Mouse (Mus musculus) olfactory bulb, adult 2 months (tissue): ENCODE measurements around the gene Olfr1450. TPM values are rescaled to one million over a fixed set of nuclear protein-coding genes. Genes with fewer than 3 reads are reported as not detected.
"Not testable (repeated sequence)": the region's sequence is repeated elsewhere in the genome, so short reads cannot be mapped to it uniquely, and the experiment has no call there.

Experiments used
- H3K27ac ChIP-seq: fragments of 200-500 bp; 2 replicates; pipeline ENCODE4 v1.5.1; 2012; ENCODE audit warnings: low read depth, low read length; ENCODE audit not compliant: insufficient read depth
- H3K4me1 ChIP-seq: fragments of 200-500 bp; 2 replicates; pipeline ENCODE4 v1.6.1; 2012; ENCODE audit warnings: low read length; ENCODE audit not compliant: control insufficient read depth, insufficient read depth
- H3K4me3 ChIP-seq: fragments of 200-500 bp; 2 replicates; pipeline ENCODE4 v1.5.1; 2012; ENCODE audit warnings: mild to moderate bottlenecking, low read depth, low read length, moderate library complexity; ENCODE audit not compliant: insufficient read depth
- CTCF ChIP-seq: fragments of 200-500 bp; IDR thresholded peaks from 2 replicates; pipeline ENCODE4 v1.5.1; 2012; ENCODE audit warnings: low read depth, mild to moderate bottlenecking, low read length, moderate library complexity; ENCODE audit not compliant: insufficient read depth
- POLR2A ChIP-seq: fragments of 200-500 bp; IDR thresholded peaks from 2 replicates; pipeline ENCODE4 v1.6.1; 2012; ENCODE audit warnings: mild to moderate bottlenecking, low read depth, low read length, moderate library complexity; ENCODE audit not compliant: insufficient read depth
- WGBS: fragments of 180-500 bp; shearing (Covaris S2); methylation state at CpG from one replicate; pipeline ENCODE4 v1.1.7; 2018; 5-methylcytosine and 5-hydroxymethylcytosine counted together
- polyA plus RNA-seq: library from polyadenylated mRNA; stranded (reverse); fragments of >200 nt; gene quantifications from 2 replicates; pipeline ENCODE4 v1.2.4, GENCODE M21; 2012; ENCODE audit warnings: low replicate concordance; ENCODE audit not compliant: missing spikeins, insufficient read depth, insufficient read length

The Olfr1450 gene
- not detected in 2 replicates for polyA plus RNA-seq

DNA sequence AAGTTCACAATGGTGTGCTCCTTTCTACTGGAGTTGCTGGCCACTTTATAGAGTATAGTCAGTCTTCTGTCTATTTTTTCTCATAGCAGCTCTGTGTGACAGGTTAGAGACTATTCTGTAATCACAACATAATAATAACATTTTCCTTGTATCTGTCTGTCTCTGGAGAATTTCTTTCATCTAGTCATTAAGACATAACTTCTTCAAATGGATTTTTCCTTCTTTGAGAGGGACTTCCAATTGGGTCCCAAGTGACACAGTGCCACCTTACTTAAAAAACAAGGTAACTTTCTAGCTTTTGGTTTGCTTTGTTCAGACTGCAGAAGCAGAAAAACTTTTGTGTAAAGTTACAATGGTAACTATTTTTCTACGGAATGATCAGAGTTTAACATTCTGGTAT lies at the start of gene Olfr1450:
Olfr1450 (plus strand) TSS at position 301 of the 400 bp plus-strand sequence.
- 95% methylated on average over 1 of the region's 1 CpGs for WGBS
- H3K27ac ChIP-seq: no peak within 1 kb of the TSS
- H3K4me3 ChIP-seq: no peak within 1 kb of the TSS
- H3K4me1 ChIP-seq: no peaks in the 10 kb centered on the region
- TF ChIP-seq CTCF: no peak
- no peak for TF ChIP-seq POLR2A

DNA sequence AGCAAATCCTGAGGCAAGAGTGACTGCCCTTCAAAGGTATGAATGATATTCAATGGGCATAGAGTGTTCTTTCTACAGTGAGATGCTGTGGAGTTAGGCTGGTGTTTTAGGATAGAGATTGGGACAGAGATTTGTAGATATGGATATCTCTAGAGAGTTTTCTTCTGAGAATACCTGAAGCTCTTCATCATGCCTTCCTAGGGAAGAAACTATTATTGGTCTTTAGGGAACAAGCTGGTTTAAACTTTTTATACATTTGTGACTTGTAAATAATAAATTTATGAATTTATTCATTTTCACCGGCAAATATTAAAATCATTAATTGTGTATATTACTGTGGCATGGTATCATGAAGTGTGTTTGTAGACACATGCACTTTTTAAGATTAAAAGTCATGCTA lies 46.4 kb upstream of the Olfr1450 start, which contains the start of gene Olfr1447:
Olfr1447 (minus strand) TSS at position 101 of the 400 bp plus-strand sequence.
- Histone ChIP-seq H3K27ac (no peak within 1 kb of the TSS), H3K4me3 (no peak within 1 kb of the TSS), H3K4me1 (no peaks in the 10 kb centered on the region)
- TF ChIP-seq POLR2A (no peak), CTCF (no peak)
- 92% methylated on average over 1 of the region's 1 CpGs for WGBS

DNA sequence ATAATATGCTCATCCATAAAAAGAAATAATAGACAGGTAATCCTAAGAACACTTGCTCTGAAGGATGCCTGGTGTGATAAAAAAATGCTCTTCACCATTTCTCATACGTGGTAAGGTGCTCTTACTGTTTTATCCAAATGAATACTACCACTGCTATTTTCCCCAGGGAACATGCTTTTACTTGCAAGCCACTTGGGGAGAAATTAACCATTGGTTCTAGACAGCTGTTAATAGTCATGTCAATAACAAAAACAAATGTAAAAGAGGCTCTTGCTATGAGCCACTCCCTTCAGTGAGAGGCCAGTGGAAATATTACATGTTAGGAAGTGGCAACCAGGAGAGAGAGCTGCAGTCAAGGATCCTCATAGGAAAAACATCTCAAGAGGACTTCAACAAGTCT lies 25.7 kb upstream of the Olfr1450 start, which contains the start of gene Olfr1448:
Olfr1448 (minus strand) TSS at position 101 of the 400 bp plus-strand sequence.
- Histone ChIP-seq H3K4me1 (no peaks in the 10 kb centered on the region), H3K27ac (no peak within 1 kb of the TSS), H3K4me3 (no peak within 1 kb of the TSS)
- TF ChIP-seq CTCF (no peak), POLR2A (no peak)
- WGBS: 67% methylated on average over 1 of the region's 1 CpGs

DNA sequence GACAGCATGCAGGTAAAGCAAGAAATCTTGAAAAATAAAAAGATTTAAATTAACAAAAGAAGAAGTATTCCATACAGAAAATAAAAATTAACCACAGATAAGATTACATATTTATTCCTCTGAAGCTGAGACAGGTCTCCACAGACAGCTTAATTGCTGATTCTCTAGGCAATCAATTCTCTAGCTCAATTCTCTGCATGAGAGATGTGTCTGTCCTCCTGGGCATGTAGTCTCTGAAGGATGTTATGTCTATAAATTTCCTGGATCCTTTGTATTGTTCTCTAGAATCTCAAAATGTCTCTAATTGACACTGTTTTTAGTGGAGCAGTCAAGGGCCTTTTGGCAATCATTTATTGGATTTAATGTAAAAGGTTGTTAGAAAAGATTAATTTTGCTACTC lies 19.5 kb upstream of the Olfr1450 start, which contains the start of gene Olfr1449:
Olfr1449 (plus strand) TSS at position 301 of the 400 bp plus-strand sequence.
- no peaks in the 10 kb centered on the region for H3K4me1 ChIP-seq
- H3K4me3 ChIP-seq: no peak within 1 kb of the TSS
- TF ChIP-seq POLR2A (no peak), CTCF (no peak)
- H3K27ac ChIP-seq: no peak within 1 kb of the TSS

DNA sequence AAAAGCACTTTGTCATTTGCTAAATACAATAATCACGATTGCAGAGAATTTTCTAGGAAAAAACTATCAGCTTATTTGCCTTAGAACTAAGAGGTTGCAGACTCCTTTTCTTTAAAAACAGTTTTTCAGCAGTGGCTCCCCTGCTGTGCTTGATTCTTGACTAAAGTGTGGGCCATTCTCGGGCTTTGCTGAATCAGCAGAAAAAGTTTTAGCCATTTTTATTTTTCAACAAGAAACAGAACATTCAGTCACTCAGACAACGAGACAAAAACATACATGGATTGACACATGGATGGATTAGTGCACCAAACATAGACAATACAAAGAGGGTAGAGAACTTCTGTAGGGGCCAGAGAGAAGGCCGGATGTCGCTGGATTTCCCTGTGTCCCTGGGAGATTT lies 20.0 kb downstream of the Olfr1450 start:
- not testable (repeated sequence) for H3K4me1 ChIP-seq, H3K4me3 ChIP-seq, H3K27ac ChIP-seq
- 82% methylated on average over 5 of the region's 5 CpGs for WGBS

DNA sequence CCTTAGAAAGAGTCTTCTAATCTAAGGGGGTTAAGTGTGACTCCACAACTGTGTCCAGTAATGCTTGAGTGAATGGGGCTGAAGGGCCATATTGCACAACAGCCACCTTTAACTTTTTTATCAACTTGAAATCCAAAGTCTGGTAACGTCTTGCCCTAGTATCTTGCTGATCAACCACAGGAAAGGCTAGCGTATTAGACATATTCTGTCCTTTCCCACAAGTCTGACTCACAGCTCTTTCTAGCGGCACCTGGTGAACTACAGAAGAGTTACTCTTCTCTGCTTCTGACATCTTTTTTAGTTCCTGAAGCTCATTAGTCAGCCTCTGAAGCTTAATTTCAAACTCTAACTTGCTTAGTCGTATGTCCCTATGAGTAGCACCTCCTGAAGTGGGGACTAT lies 42.3 kb downstream of the Olfr1450 start:
- H3K27ac ChIP-seq, H3K4me1 ChIP-seq, H3K4me3 ChIP-seq: not testable (repeated sequence)
- WGBS: 93% methylated on average over 4 of the region's 4 CpGs

DNA sequence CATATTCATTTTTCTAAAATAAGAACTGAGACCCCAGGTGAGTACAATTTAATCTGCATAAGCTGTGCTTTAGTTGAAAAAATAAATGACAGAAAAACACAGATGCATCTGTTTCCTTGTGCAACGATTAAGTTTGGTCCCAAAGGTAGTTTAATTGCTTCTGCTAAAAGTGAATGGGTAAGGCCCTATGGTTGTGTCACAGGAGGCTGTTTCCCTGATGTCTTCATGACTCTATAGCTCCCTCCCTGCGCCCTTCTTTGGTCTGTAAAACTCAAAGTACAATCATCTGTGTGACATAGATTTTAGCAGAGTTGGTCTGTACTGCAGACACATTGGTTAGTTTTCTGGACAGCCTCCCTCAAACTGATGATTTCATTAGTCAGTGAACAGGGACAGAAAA lies 44.7 kb downstream of the Olfr1450 start, which contains the start of gene Olfr1451:
Olfr1451 (plus strand) TSS at position 301 of the 400 bp plus-strand sequence.
- no peak within 1 kb of the TSS for H3K27ac ChIP-seq
- H3K4me3 ChIP-seq: no peak within 1 kb of the TSS
- TF ChIP-seq CTCF (no peak), POLR2A (no peak)
- 73% methylated on average over 2 of the region's 2 CpGs for WGBS
- no peaks in the 10 kb centered on the region for H3K4me1 ChIP-seq

Other genes with a start within 250 kb of the Olfr1450 start
- not detected in 2 replicates for gene Cntf, start 184.6 kb upstream of the Olfr1450 start, polyA plus RNA-seq
- gene Zfp91, start 154.1 kb upstream of the Olfr1450 start, polyA plus RNA-seq: 94.6 and 138 TPM in 2 replicates
- gene Lpxn, start 154.1 kb upstream of the Olfr1450 start, polyA plus RNA-seq: not detected in 2 replicates
- not detected in 2 replicates for gene Gm5244, start 103.6 kb upstream of the Olfr1450 start, polyA plus RNA-seq
- gene Olfr1444, start 93.0 kb upstream of the Olfr1450 start, polyA plus RNA-seq: not detected in 2 replicates
- gene Olfr1445, start 66.4 kb upstream of the Olfr1450 start, polyA plus RNA-seq: not detected in 2 replicates
- gene Olfr1446, start 56.7 kb upstream of the Olfr1450 start, polyA plus RNA-seq: not detected in 2 replicates
- gene Olfr1447, start 46.5 kb upstream of the Olfr1450 start, polyA plus RNA-seq: not detected in 2 replicates
- not detected in 2 replicates for gene Olfr1448, start 25.8 kb upstream of the Olfr1450 start, polyA plus RNA-seq
- gene Olfr1449, start 19.4 kb upstream of the Olfr1450 start, polyA plus RNA-seq: not detected in 2 replicates
- not detected in 2 replicates for gene Olfr1451, start 44.8 kb downstream of the Olfr1450 start, polyA plus RNA-seq
- not detected in 2 replicates for gene Olfr1453, start 78.1 kb downstream of the Olfr1450 start, polyA plus RNA-seq
- not detected in 2 replicates for gene Olfr1454, start 110.4 kb downstream of the Olfr1450 start, polyA plus RNA-seq
- gene Olfr1457, start 147.6 kb downstream of the Olfr1450 start, polyA plus RNA-seq: not detected in 2 replicates
- gene Olfr1458, start 156.5 kb downstream of the Olfr1450 start, polyA plus RNA-seq: not detected in 2 replicates
- gene Olfr1459, start 199.3 kb downstream of the Olfr1450 start, polyA plus RNA-seq: not detected in 2 replicates
- not detected in 2 replicates for gene Olfr1461, start 212.7 kb downstream of the Olfr1450 start, polyA plus RNA-seq
- not detected in 2 replicates for gene Olfr1462, start 235.5 kb downstream of the Olfr1450 start, polyA plus RNA-seq